Mouse (Mus musculus): ENCODE data around the gene Dpm3.

DNA sequence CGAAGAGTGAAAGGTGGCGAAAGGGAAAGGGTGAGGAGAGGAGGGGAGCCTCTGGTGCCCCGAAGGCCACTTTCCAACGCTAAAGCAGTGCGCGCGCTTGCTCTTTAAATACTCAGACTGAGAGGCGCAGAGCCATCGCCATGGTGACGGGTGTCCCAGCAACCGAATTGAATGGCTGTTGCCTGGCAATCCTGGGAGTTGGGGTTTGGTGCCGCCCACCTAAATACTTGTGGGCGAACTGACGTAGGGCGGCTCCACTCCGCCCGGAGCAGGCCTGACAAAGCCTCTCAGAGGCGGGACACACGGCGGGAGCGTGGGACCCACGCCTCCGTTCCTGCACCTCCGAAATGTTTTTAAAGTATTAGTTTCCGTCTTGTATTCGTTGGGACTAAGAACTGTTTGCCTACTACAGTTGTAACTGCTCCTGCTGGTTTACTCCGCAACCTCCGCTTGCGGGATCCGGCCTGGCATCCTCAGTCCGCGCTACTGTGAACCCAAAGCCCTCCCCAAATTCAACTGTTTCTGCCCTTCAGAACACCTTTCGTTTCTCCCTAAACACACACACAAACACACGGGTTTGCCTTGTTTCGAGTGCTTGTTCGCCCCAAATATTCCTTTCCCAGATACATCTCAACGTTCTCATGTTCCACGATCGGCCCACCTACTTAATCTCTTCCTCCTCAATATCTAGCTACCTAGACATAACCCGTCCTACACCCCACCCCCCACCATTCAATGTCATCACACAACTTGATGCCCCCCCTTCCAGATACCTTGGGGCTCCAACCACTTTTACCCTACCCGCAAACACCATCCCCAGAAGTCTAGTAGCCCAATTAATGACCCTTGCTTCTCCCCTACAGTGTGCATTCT is 31.6 kb upstream of the Dpm3 start:
- TF ChIP-seq EP300 (IDR thresholded peaks at IDR 0.05; ENCODE audit: low read depth) (no peak), CTCF (IDR thresholded peaks at IDR 0.05; ENCODE audit: low read depth) (no peak)

All from liver, embryonic 14.5 days (tissue).